Mouse (Mus musculus): ENCODE data around the gene Sdk1.

The Sdk1 gene

GRCm38 (mm10) chr5:141758885-141759284 lies 517.6 kb downstream of the Sdk1 start:
- no peak for DNase-seq (ENCODE audit: low read depth, low spot score)

- DNase-seq (ENCODE audit: low read depth, low spot score), result no peak
These were observed 522.8 kb downstream of the Sdk1 start for GRCm38 (mm10) chr5:141764111-141764510.

- no peak for DNase-seq (ENCODE audit: low read depth, low spot score)
These were observed 527.6 kb downstream of the Sdk1 start for GRCm38 (mm10) chr5:141768761-141769515.

GRCm38 (mm10) chr5:141771516-141771915 lies 530.2 kb downstream of the Sdk1 start:
- no peak for DNase-seq (ENCODE audit: low read depth, low spot score)

GRCm38 (mm10) chr5:141778231-141778630 lies 536.9 kb downstream of the Sdk1 start:
- no peak for DNase-seq (ENCODE audit: low read depth, low spot score)

- DNase-seq (ENCODE audit: low read depth, low spot score), result no peak
These were observed 539.9 kb downstream of the Sdk1 start for GRCm38 (mm10) chr5:141781142-141781541.

GRCm38 (mm10) chr5:141782330-141782729 lies 541.0 kb downstream of the Sdk1 start:
- no peak for DNase-seq (ENCODE audit: low read depth, low spot score)

GRCm38 (mm10) chr5:141783516-141783915 lies 542.2 kb downstream of the Sdk1 start:
- DNase-seq (ENCODE audit: low read depth, low spot score), result no peak

GRCm38 (mm10) chr5:141793926-141794325 lies 552.6 kb downstream of the Sdk1 start:
- DNase-seq (ENCODE audit: low read depth, low spot score), result no peak

- no peak for DNase-seq (ENCODE audit: low read depth, low spot score)
These were observed 582.6 kb downstream of the Sdk1 start for GRCm38 (mm10) chr5:141823823-141824330.

- DNase-seq (ENCODE audit: low read depth, low spot score), result no peak
These were observed 583.6 kb downstream of the Sdk1 start for GRCm38 (mm10) chr5:141824739-141825379.

- DNase-seq (ENCODE audit: low read depth, low spot score), result no peak
These were observed 594.3 kb downstream of the Sdk1 start for GRCm38 (mm10) chr5:141835566-141835965.

GRCm38 (mm10) chr5:141836892-141837455 lies 595.7 kb downstream of the Sdk1 start:
- no peak for DNase-seq (ENCODE audit: low read depth, low spot score)

GRCm38 (mm10) chr5:141844701-141845100 lies 603.4 kb downstream of the Sdk1 start:
- no peak for DNase-seq (ENCODE audit: low read depth, low spot score)

- DNase-seq (ENCODE audit: low read depth, low spot score), result no peak
These were observed 606.4 kb downstream of the Sdk1 start for GRCm38 (mm10) chr5:141847686-141848085.

GRCm38 (mm10) chr5:141852175-141852574 lies 610.9 kb downstream of the Sdk1 start:
- no peak for DNase-seq (ENCODE audit: low read depth, low spot score)

- no peak for DNase-seq (ENCODE audit: low read depth, low spot score)
These were observed 615.2 kb downstream of the Sdk1 start for GRCm38 (mm10) chr5:141856447-141856846.

- no peak for DNase-seq (ENCODE audit: low read depth, low spot score)
These were observed 616.5 kb downstream of the Sdk1 start for GRCm38 (mm10) chr5:141857781-141858180.

GRCm38 (mm10) chr5:141858406-141859160 lies 617.3 kb downstream of the Sdk1 start:
- DNase-seq (ENCODE audit: low read depth, low spot score), result no peak

- DNase-seq (ENCODE audit: low read depth, low spot score), result no peak
These were observed 624.8 kb downstream of the Sdk1 start for GRCm38 (mm10) chr5:141866042-141866441.

- no peak for DNase-seq (ENCODE audit: low read depth, low spot score)
These were observed 632.5 kb downstream of the Sdk1 start for GRCm38 (mm10) chr5:141873751-141874150.

- no peak for DNase-seq (ENCODE audit: low read depth, low spot score)
These were observed 639.4 kb downstream of the Sdk1 start for GRCm38 (mm10) chr5:141880661-141881060.
